Mouse (Mus musculus) liver, postnatal 0 days (tissue): ENCODE measurements around the gene Samd8.

Experiments
- CTCF ChIP-seq: sonication (generic); IDR thresholded peaks from 2 replicates; pipeline ENCODE4 v1.5.1; 2016; ENCODE audit warnings: antibody characterized with exemption, low read depth
- EP300 ChIP-seq: IDR thresholded peaks from 2 replicates; pipeline ENCODE4 v1.6.1; 2016; ENCODE audit warnings: antibody characterized with exemption, low read depth, mild to moderate bottlenecking

DNA sequence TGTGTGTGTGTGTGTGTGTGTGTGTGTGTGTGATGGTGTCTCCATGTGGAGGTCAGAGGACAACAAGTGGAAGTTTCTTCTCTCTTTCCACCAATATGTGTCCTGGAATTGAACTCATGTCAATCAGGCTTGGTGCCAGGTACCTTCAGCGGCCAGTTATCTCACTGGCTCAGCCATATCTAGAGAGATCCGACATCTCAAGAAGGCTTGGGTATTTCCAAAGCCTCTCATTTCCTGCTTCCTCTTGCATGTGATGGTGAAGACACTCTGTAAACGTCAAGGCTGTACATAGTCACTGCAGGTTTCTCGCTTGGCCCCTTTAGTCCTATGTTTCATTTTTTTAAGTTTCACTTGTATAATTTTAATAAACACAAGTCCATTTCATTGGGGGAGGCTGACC, 62.9 kb downstream of the Samd8 start:
- 0 out of 2 replicates have a peak, but pooled peaks have one; percentile 20 for TF ChIP-seq EP300
- no peak for TF ChIP-seq CTCF
